Mouse (Mus musculus): ENCODE measurements around the gene Aip. TPM values are rescaled to one million over a fixed set of nuclear protein-coding genes. Genes with fewer than 3 reads are reported as not detected.

Gene Aip
- polyA plus RNA-seq, 1 experiment from 2014 or later: 97.7 TPM

DNA sequence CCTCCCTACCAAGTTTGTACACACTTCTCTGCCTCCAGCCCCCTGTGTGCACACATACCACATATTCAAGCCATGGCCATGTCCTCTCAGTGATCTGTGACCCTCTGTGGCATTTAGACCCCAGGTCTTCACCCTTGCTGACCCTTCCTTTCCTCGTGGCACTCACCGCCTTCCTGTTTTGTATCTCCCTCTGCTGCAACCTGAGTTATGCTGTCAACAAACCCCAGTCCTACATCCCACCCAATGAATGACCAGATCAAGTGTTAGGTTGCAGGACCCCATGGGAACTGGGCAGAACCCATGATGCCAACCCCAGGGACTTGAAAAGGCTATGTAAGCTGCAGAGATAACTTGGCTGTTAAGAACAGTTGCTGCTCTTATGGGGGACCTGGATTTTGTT, 23.6 kb downstream of the Aip start:
- Histone ChIP-seq H3K27ac (no peak overlapping the region), H3K4me2 (no peak overlapping the region), H3K36me3 (no peaks in the 10 kb centered on the region), H3K4me3 (no peak overlapping the region), H3K9me3 (no peaks in the 10 kb centered on the region), H3K9ac (no peak overlapping the region), H3K4me1 (peaks cover 42% of the 10 kb centered on the region), H3K27me3 (peaks cover 36% of the 10 kb centered on the region)
- ATAC-seq (ENCODE audit: insufficient number of reproducible peaks, low FRiP score, low TSS enrichment, low read depth): no peak
- 88% methylated on average over 2 of the region's 2 CpGs for WGBS

DNA sequence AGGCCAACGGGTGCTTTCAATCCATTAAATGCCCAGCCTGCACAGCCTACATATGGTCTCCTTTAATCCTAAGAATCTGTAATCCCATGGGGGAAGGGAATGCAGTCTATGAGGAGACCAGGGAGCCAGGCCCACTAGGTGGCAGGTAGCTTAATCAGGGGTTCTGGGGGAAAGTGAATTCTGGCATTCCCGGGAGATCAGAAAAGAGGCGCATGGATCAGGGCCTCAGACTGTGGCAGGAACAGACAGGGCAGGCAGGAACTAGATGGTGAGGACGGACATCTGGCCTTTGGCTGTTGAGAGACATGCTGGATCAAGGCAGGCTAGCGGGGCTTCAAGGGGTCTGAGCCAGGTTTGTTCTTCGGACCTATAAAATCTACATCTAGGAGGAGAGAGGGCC, 24.2 kb downstream of the Aip start:
- no peak overlapping the region for H3K4me2 ChIP-seq

GRCm38 (mm10) chr19:4100718-4101261, 24.9 kb downstream of the Aip start:
- Histone ChIP-seq H3K36me3 (no peaks in the 10 kb centered on the region), H3K9ac (peak overlapping the region; percentile 33), H3K4me3 (peak overlapping the region; percentile 43), H3K27ac (no peak overlapping the region), H3K4me2 (peak overlapping the region; percentile 93), H3K9me3 (no peaks in the 10 kb centered on the region), H3K27me3 (peaks cover 36% of the 10 kb centered on the region), H3K4me1 (peaks cover 53% of the 10 kb centered on the region)
- no peak for ATAC-seq (ENCODE audit: insufficient number of reproducible peaks, low FRiP score, low TSS enrichment, low read depth)
- 2% methylated on average over 52 of the region's 52 CpGs for WGBS

More for the DNA sequence above, 24.2 kb downstream of the Aip start:
- 72% methylated on average over 6 of the region's 6 CpGs for WGBS
- no peak overlapping the region for H3K27ac ChIP-seq
- H3K27me3 ChIP-seq: peaks cover 36% of the 10 kb centered on the region
- H3K4me1 ChIP-seq: peaks cover 47% of the 10 kb centered on the region
- no peaks in the 10 kb centered on the region for H3K9me3 ChIP-seq
- peak overlapping the region; percentile 43; the same call in 1 of the 2 replicates for H3K4me3 ChIP-seq
- no peak for ATAC-seq (ENCODE audit: insufficient number of reproducible peaks, low FRiP score, low TSS enrichment, low read depth)
- H3K36me3 ChIP-seq: no peaks in the 10 kb centered on the region
- H3K9ac ChIP-seq: no peak overlapping the region

GRCm38 (mm10) chr19:4099837-4100717, 25.6 kb downstream of the Aip start, which contains the start of gene Pitpnm1:
Gene Pitpnm1 (plus strand): TSS chr19:4099998.
- ATAC-seq (ENCODE audit: insufficient number of reproducible peaks, low FRiP score, low TSS enrichment, low read depth): 0 out of 2 replicates have a peak, but pooled peaks have one; percentile 8
- peak within 1 kb of the TSS; percentile 93 for H3K4me2 ChIP-seq
- peaks cover 53% of the 10 kb centered on the region for H3K4me1 ChIP-seq
- 1% methylated on average over 53 of the region's 53 CpGs for WGBS
- no peaks in the 10 kb centered on the region for H3K9me3 ChIP-seq
- H3K4me3 ChIP-seq: peak within 1 kb of the TSS; percentile 43
- H3K27me3 ChIP-seq: peaks cover 36% of the 10 kb centered on the region
- H3K36me3 ChIP-seq: no peaks in the 10 kb centered on the region
- peak within 1 kb of the TSS; percentile 33 for H3K9ac ChIP-seq
- H3K27ac ChIP-seq: no peak within 1 kb of the TSS

DNA sequence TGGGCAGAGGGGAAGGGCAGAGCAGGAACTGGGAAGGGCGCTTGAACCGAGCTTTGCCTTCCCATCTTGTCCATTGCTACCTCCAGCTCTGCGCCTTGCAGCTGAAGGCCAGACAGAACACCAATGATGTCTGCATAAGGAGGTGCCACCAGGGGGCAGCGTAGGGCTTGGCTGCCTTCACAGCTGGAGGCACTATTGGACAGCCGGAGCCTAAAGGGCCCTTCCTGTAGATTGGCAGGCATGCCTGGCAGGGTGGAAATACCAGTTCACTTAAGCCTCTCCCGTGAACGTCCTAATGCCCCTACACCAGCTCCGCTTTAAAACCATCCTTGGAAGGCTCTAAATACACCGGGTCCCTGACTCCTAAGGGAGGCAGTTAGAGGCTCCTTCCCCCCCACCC, 26.6 kb downstream of the Aip start:
- Histone ChIP-seq H3K4me2 (peak overlapping the region; percentile 93; the same call in 1 of the 2 replicates), H3K36me3 (no peaks in the 10 kb centered on the region), H3K4me3 (0 out of 2 replicates have a peak overlapping the region, but pooled peaks have one; percentile 43), H3K27ac (no peak overlapping the region), H3K4me1 (peaks cover 53% of the 10 kb centered on the region), H3K9me3 (no peaks in the 10 kb centered on the region), H3K9ac (no peak overlapping the region), H3K27me3 (peaks cover 36% of the 10 kb centered on the region)
- whole genome bisulfite sequencing: 11% methylated on average over 9 of the region's 9 CpGs
- no peak for ATAC-seq (ENCODE audit: insufficient number of reproducible peaks, low FRiP score, low TSS enrichment, low read depth)

DNA sequence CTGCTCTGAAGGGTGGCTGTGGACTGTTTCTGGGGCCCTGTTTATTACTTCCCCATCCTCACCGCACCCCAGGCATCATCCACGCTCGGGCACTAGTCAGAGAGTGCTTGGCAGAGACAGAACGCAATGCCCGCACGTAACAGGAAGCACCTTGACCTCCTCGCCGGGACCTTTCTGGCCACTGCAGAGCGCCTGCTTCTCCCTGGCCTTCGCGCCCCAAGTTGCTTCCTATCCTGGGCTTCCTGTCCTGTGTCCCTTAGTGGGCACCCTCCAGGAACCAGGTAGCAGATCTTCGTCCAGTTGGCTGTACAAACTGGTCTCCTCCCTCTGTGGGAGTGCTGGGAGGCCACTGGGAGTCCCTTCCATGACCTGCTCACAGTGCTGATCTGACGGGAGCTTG, 27.2 kb downstream of the Aip start:
- H3K4me3 ChIP-seq: no peak overlapping the region
- no peak for ATAC-seq (ENCODE audit: insufficient number of reproducible peaks, low FRiP score, low TSS enrichment, low read depth)
- H3K4me1 ChIP-seq: peaks cover 53% of the 10 kb centered on the region
- no peaks in the 10 kb centered on the region for H3K9me3 ChIP-seq
- H3K9ac ChIP-seq: no peak overlapping the region
- no peaks in the 10 kb centered on the region for H3K36me3 ChIP-seq
- no peak overlapping the region for H3K27ac ChIP-seq
- no peak overlapping the region for H3K4me2 ChIP-seq
- 92% methylated on average over 13 of the region's 13 CpGs for WGBS
- peaks cover 36% of the 10 kb centered on the region for H3K27me3 ChIP-seq

GRCm38 (mm10) chr19:4097441-4097825, 28.2 kb downstream of the Aip start:
- Histone ChIP-seq H3K9me3 (no peaks in the 10 kb centered on the region), H3K27ac (peak overlapping the region; percentile 83), H3K4me3 (peak overlapping the region; percentile 67), H3K9ac (0 out of 2 replicates have a peak overlapping the region, but pooled peaks have one; percentile 17), H3K4me1 (peaks cover 53% of the 10 kb centered on the region), H3K4me2 (peak overlapping the region; percentile 91), H3K36me3 (no peaks in the 10 kb centered on the region), H3K27me3 (peaks cover 33% of the 10 kb centered on the region)
- ATAC-seq (ENCODE audit: insufficient number of reproducible peaks, low FRiP score, low TSS enrichment, low read depth): peak; percentile 20
- 2% methylated on average over 21 of the region's 21 CpGs for WGBS

- Histone ChIP-seq H3K4me2 (peak within 1 kb of the TSS; percentile 91), H3K9me3 (no peaks in the 10 kb centered on the region), H3K9ac (peak within 1 kb of the TSS; percentile 39), H3K4me1 (peaks cover 53% of the 10 kb centered on the region), H3K27ac (peak within 1 kb of the TSS; percentile 88), H3K4me3 (peak within 1 kb of the TSS; percentile 67), H3K36me3 (no peaks in the 10 kb centered on the region), H3K27me3 (peaks cover 27% of the 10 kb centered on the region)
- peak; percentile 90 for ATAC-seq (ENCODE audit: insufficient number of reproducible peaks, low FRiP score, low TSS enrichment, low read depth)
- under 1% methylated on average over 64 of the region's 65 CpGs for WGBS
Observed at GRCm38 (mm10) chr19:4096642-4097440, 28.8 kb downstream of the Aip start, which contains the start of gene Cdk2ap2. Gene Cdk2ap2 (plus strand): TSS chr19:4097182.

GRCm38 (mm10) chr19:4095802-4096201, 29.9 kb downstream of the Aip start:
- no peaks in the 10 kb centered on the region for H3K36me3 ChIP-seq
- H3K4me2 ChIP-seq: no peak overlapping the region
- no peaks in the 10 kb centered on the region for H3K9me3 ChIP-seq
- H3K4me1 ChIP-seq: peaks cover 48% of the 10 kb centered on the region
- H3K4me3 ChIP-seq: no peak overlapping the region
- H3K9ac ChIP-seq: no peak overlapping the region
- H3K27me3 ChIP-seq: peaks cover 16% of the 10 kb centered on the region
- H3K27ac ChIP-seq: no peak overlapping the region
- ATAC-seq (ENCODE audit: insufficient number of reproducible peaks, low FRiP score, low TSS enrichment, low read depth): no peak
- WGBS: 63% methylated on average over 3 of the region's 3 CpGs

- no peak for ATAC-seq (ENCODE audit: insufficient number of reproducible peaks, low FRiP score, low TSS enrichment, low read depth)
- Histone ChIP-seq H3K4me1 (peaks cover 38% of the 10 kb centered on the region), H3K4me2 (no peak overlapping the region), H3K27ac (no peak overlapping the region), H3K36me3 (no peaks in the 10 kb centered on the region), H3K27me3 (peaks cover 7% of the 10 kb centered on the region), H3K9me3 (no peaks in the 10 kb centered on the region), H3K4me3 (no peak overlapping the region), H3K9ac (no peak overlapping the region)
- WGBS: 66% methylated on average over 5 of the region's 5 CpGs
Observed at GRCm38 (mm10) chr19:4094774-4095303, 30.8 kb downstream of the Aip start.

- no peak overlapping the region for H3K4me2 ChIP-seq
- H3K36me3 ChIP-seq: no peaks in the 10 kb centered on the region
- WGBS: 60% methylated on average over 3 of the region's 3 CpGs
- no peak overlapping the region for H3K4me3 ChIP-seq
- H3K9ac ChIP-seq: no peak overlapping the region
- H3K9me3 ChIP-seq: no peaks in the 10 kb centered on the region
- peaks cover 33% of the 10 kb centered on the region for H3K4me1 ChIP-seq
- H3K27me3 ChIP-seq: peaks cover 4% of the 10 kb centered on the region; the same call in 1 of the 2 replicates
- no peak for ATAC-seq (ENCODE audit: insufficient number of reproducible peaks, low FRiP score, low TSS enrichment, low read depth)
- H3K27ac ChIP-seq: no peak overlapping the region
Observed at GRCm38 (mm10) chr19:4094348-4094747, 31.3 kb downstream of the Aip start.
